Mouse (Mus musculus) spleen, adult 2 months (tissue): Measurements from ENCODE around the gene Gm11596. TPM values are rescaled to one million over a fixed set of nuclear protein-coding genes. Genes with fewer than 3 reads are reported as not detected.
"Not testable (repeated sequence)": the region's sequence is repeated elsewhere in the genome, so short reads cannot be mapped to it uniquely, and the experiment has no call there.

ENCODE experiments used
- DNase-seq, 2 experiments: peaks; one replicate each; pipeline versions ENCODE4 v3.0.0 to v3.0.0-alpha.2; 2012 to 2021; ENCODE audit warnings: low spot score in 2 of 2, low read depth in 1 of 2
- H3K27ac ChIP-seq: fragments of 200-500 bp; 2 replicates; pipeline ENCODE4 v1.5.1; 2012; ENCODE audit warnings: low read length, inconsistent platforms; ENCODE audit not compliant: insufficient read depth
- H3K27me3 ChIP-seq: fragments of 200-500 bp; 2 replicates; pipeline ENCODE4 v1.6.1; 2012; ENCODE audit warnings: mild to moderate bottlenecking, moderate library complexity, low read length, inconsistent platforms; ENCODE audit not compliant: control insufficient read depth, insufficient read depth
- H3K36me3 ChIP-seq: fragments of 200-500 bp; 2 replicates; pipeline ENCODE4 v1.6.1; 2012; ENCODE audit warnings: mild to moderate bottlenecking, low read length, inconsistent platforms; ENCODE audit not compliant: control insufficient read depth, insufficient read depth
- H3K4me1 ChIP-seq: fragments of 200-500 bp; 2 replicates; pipeline ENCODE4 v1.6.1; 2011; ENCODE audit warnings: inconsistent platforms; ENCODE audit not compliant: control insufficient read depth, insufficient read depth, insufficient read length
- H3K4me3 ChIP-seq: fragments of 200-500 bp; 2 replicates; pipeline ENCODE4 v1.5.1; 2011; ENCODE audit warnings: mild to moderate bottlenecking, inconsistent platforms; ENCODE audit not compliant: insufficient read depth, insufficient read length; ENCODE audit errors: extremely low read depth
- CTCF ChIP-seq: fragments of 200-500 bp; IDR thresholded peaks from 2 replicates; pipeline ENCODE4 v1.5.1; 2011; ENCODE audit warnings: mild to moderate bottlenecking, inconsistent platforms; ENCODE audit not compliant: insufficient read depth, insufficient read length, insufficient replicate concordance; ENCODE audit errors: extremely low read depth
- POLR2A ChIP-seq: fragments of 200-500 bp; IDR thresholded peaks from 2 replicates; pipeline ENCODE4 v1.6.1; 2011; ENCODE audit warnings: low read depth, low read length, inconsistent platforms
- WGBS: fragments of 180-500 bp; shearing (Covaris S2); methylation state at CpG from one replicate; pipeline ENCODE4 v1.1.7; 2018; 5-methylcytosine and 5-hydroxymethylcytosine counted together
- polyA plus RNA-seq: library from polyadenylated mRNA; depleted of rRNA; stranded (reverse); fragments of >200 nt; gene quantifications from 2 replicates; pipeline ENCODE4 v1.2.3, GENCODE M21; 2012; rRNA removed

Gene Gm11596
- polyA plus RNA-seq, 1 experiment: not detected

- whole genome bisulfite sequencing: 89% methylated on average over 2 of the region's 2 CpGs
- no peak for DNase-seq
- H3K4me3 ChIP-seq: no peak within 1 kb of the TSS
- no peaks in the 10 kb centered on the region for H3K4me1 ChIP-seq
- no peaks in the 10 kb centered on the region for H3K36me3 ChIP-seq
- no peaks in the 10 kb centered on the region for H3K27me3 ChIP-seq
- TF ChIP-seq POLR2A: no peak
- no peak for TF ChIP-seq CTCF
- H3K27ac ChIP-seq: no peak within 1 kb of the TSS
Observed at GRCm38 (mm10) chr11:99780604-99781003, 12.7 kb downstream of the Gm11596 start, which contains the start of gene Krtap4-8. Gene Krtap4-8 (minus strand): TSS chr11:99780704.

GRCm38 (mm10) chr11:99778401-99778800 lies 14.9 kb downstream of the Gm11596 start:
- no peak for DNase-seq
- H3K27me3 ChIP-seq: no peaks in the 10 kb centered on the region
- no peaks in the 10 kb centered on the region for H3K36me3 ChIP-seq
- no peak overlapping the region for H3K4me3 ChIP-seq
- H3K4me1 ChIP-seq: no peaks in the 10 kb centered on the region
- TF ChIP-seq POLR2A: no peak
- no peak for TF ChIP-seq CTCF
- WGBS: 79% methylated on average over 7 of the region's 7 CpGs
- no peak overlapping the region for H3K27ac ChIP-seq

GRCm38 (mm10) chr11:99772813-99773212 lies 20.5 kb downstream of the Gm11596 start, which contains the start of gene Gm11595:
Gene Gm11595 (minus strand): TSS chr11:99772913.
- DNase-seq, H3K4me1 ChIP-seq, H3K36me3 ChIP-seq, H3K4me3 ChIP-seq, H3K27ac ChIP-seq, H3K27me3 ChIP-seq: not testable (repeated sequence)

GRCm38 (mm10) chr11:99768410-99768809 lies 24.9 kb downstream of the Gm11596 start:
- H3K27ac ChIP-seq: no peak overlapping the region
- no peaks in the 10 kb centered on the region for H3K36me3 ChIP-seq
- TF ChIP-seq CTCF (no peak), POLR2A (no peak)
- DNase-seq: no peak
- 77% methylated on average over 2 of the region's 2 CpGs for WGBS
- no peaks in the 10 kb centered on the region for H3K4me1 ChIP-seq
- no peak overlapping the region for H3K4me3 ChIP-seq
- no peaks in the 10 kb centered on the region for H3K27me3 ChIP-seq

GRCm38 (mm10) chr11:99758877-99759276 lies 34.4 kb downstream of the Gm11596 start:
- Histone ChIP-seq H3K4me1 (no peaks in the 10 kb centered on the region), H3K4me3 (no peak overlapping the region), H3K36me3 (no peaks in the 10 kb centered on the region), H3K27ac (no peak overlapping the region), H3K27me3 (no peaks in the 10 kb centered on the region)
- WGBS: 87% methylated on average over 1 of the region's 1 CpGs
- no peak for DNase-seq
- no peak for TF ChIP-seq POLR2A

GRCm38 (mm10) chr11:99743985-99744384 lies 49.3 kb downstream of the Gm11596 start:
- Histone ChIP-seq H3K27ac (no peak overlapping the region), H3K27me3 (no peaks in the 10 kb centered on the region), H3K36me3 (no peaks in the 10 kb centered on the region), H3K4me3 (no peak overlapping the region), H3K4me1 (no peaks in the 10 kb centered on the region)
- TF ChIP-seq POLR2A (no peak), CTCF (no peak)
- no peak for DNase-seq
- WGBS: 77% methylated on average over 3 of the region's 3 CpGs

Other genes with a start within 250 kb of the Gm11596 start
- not detected in 2 replicates for gene Krtap3-3, start 242.6 kb downstream of the Gm11596 start, polyA plus RNA-seq
- gene Krtap3-2, start 236.6 kb downstream of the Gm11596 start, polyA plus RNA-seq: not detected in 2 replicates
- not detected in 2 replicates for gene Gm11939, start 234.0 kb downstream of the Gm11596 start, polyA plus RNA-seq
- gene Krtap3-1, start 226.8 kb downstream of the Gm11596 start, polyA plus RNA-seq: not detected in 2 replicates
- not detected in 2 replicates for gene Krtap1-5, start 212.5 kb downstream of the Gm11596 start, polyA plus RNA-seq
- gene Krtap1-4, start 209.8 kb downstream of the Gm11596 start, polyA plus RNA-seq: not detected in 2 replicates
- not detected in 2 replicates for gene Krtap1-3, start 202.1 kb downstream of the Gm11596 start, polyA plus RNA-seq
- not detected in 2 replicates for gene Krtap9-3, start 195.4 kb downstream of the Gm11596 start, polyA plus RNA-seq
- gene Gm11938, start 190.2 kb downstream of the Gm11596 start, polyA plus RNA-seq: not detected in 2 replicates
- gene Gm11937, start 183.3 kb downstream of the Gm11596 start, polyA plus RNA-seq: not detected in 2 replicates
- gene Krtap2-4, start 178.6 kb downstream of the Gm11596 start, polyA plus RNA-seq: not detected in 2 replicates
- not detected in 2 replicates for gene Gm11562, start 173.0 kb downstream of the Gm11596 start, polyA plus RNA-seq
- gene Krtap4-1, start 165.2 kb downstream of the Gm11596 start, polyA plus RNA-seq: not detected in 2 replicates
- not detected in 2 replicates for gene Krtap4-2, start 158.4 kb downstream of the Gm11596 start, polyA plus RNA-seq
- not detected in 2 replicates for gene Krtap4-7, start 149.4 kb downstream of the Gm11596 start, polyA plus RNA-seq
- not detected in 2 replicates for gene Gm11555, start 143.2 kb downstream of the Gm11596 start, polyA plus RNA-seq
- gene Gm11563, start 134.5 kb downstream of the Gm11596 start, polyA plus RNA-seq: not detected in 2 replicates
- gene Krtap4-6, start 127.5 kb downstream of the Gm11596 start, polyA plus RNA-seq: not detected in 2 replicates
- not detected in 2 replicates for gene Gm14190, start 102.7 kb downstream of the Gm11596 start, polyA plus RNA-seq
- not detected in 2 replicates for gene Gm14180, start 59.2 kb downstream of the Gm11596 start, polyA plus RNA-seq
- gene Gm11595, start 20.6 kb downstream of the Gm11596 start, polyA plus RNA-seq: not detected in 2 replicates
- not detected in 2 replicates for gene Krtap4-8, start 12.8 kb downstream of the Gm11596 start, polyA plus RNA-seq
- not detected in 2 replicates for gene Krtap4-9, start 8.3 kb downstream of the Gm11596 start, polyA plus RNA-seq
- gene Gm11569, start 5.5 kb upstream of the Gm11596 start, polyA plus RNA-seq: not detected in 2 replicates
- not detected in 2 replicates for gene Gm11554, start 11.0 kb upstream of the Gm11596 start, polyA plus RNA-seq
- gene Krtap4-13, start 16.4 kb upstream of the Gm11596 start, polyA plus RNA-seq: not detected in 2 replicates
- gene Gm11564, start 22.2 kb upstream of the Gm11596 start, polyA plus RNA-seq: not detected in 2 replicates
- not detected in 2 replicates for gene 2300003K06Rik, start 44.6 kb upstream of the Gm11596 start, polyA plus RNA-seq
- gene Krtap4-16, start 58.1 kb upstream of the Gm11596 start, polyA plus RNA-seq: not detected in 2 replicates
- not detected in 2 replicates for gene Gm11568, start 64.5 kb upstream of the Gm11596 start, polyA plus RNA-seq
- gene Gm11559, start 71.0 kb upstream of the Gm11596 start, polyA plus RNA-seq: not detected in 2 replicates
- gene Krtap9-1, start 79.9 kb upstream of the Gm11596 start, polyA plus RNA-seq: not detected in 2 replicates
- not detected in 2 replicates for gene Gm11567, start 85.7 kb upstream of the Gm11596 start, polyA plus RNA-seq
- not detected in 2 replicates for gene Krtap31-1, start 114.5 kb upstream of the Gm11596 start, polyA plus RNA-seq
- not detected in 2 replicates for gene Gm11565, start 121.3 kb upstream of the Gm11596 start, polyA plus RNA-seq
- not detected in 2 replicates for gene Krtap31-2, start 142.8 kb upstream of the Gm11596 start, polyA plus RNA-seq
- not detected in 2 replicates for gene Krtap9-5, start 155.0 kb upstream of the Gm11596 start, polyA plus RNA-seq
- not detected in 2 replicates for gene Krtap29-1, start 185.6 kb upstream of the Gm11596 start, polyA plus RNA-seq
- not detected in 2 replicates for gene Krtap16-1, start 193.1 kb upstream of the Gm11596 start, polyA plus RNA-seq
- not detected in 2 replicates for gene Krtap17-1, start 200.5 kb upstream of the Gm11596 start, polyA plus RNA-seq
- not detected in 2 replicates for gene Krt33a, start 222.7 kb upstream of the Gm11596 start, polyA plus RNA-seq
- not detected in 2 replicates for gene Krt33b, start 236.4 kb upstream of the Gm11596 start, polyA plus RNA-seq
- gene Krt34, start 248.1 kb upstream of the Gm11596 start, polyA plus RNA-seq: not detected in 2 replicates